Mouse (Mus musculus): ENCODE results near the gene Adarb1.
A peak's percentile ranks its signal among the peaks of the same experiment; 100 is the strongest.

Adarb1 gene

DNA sequence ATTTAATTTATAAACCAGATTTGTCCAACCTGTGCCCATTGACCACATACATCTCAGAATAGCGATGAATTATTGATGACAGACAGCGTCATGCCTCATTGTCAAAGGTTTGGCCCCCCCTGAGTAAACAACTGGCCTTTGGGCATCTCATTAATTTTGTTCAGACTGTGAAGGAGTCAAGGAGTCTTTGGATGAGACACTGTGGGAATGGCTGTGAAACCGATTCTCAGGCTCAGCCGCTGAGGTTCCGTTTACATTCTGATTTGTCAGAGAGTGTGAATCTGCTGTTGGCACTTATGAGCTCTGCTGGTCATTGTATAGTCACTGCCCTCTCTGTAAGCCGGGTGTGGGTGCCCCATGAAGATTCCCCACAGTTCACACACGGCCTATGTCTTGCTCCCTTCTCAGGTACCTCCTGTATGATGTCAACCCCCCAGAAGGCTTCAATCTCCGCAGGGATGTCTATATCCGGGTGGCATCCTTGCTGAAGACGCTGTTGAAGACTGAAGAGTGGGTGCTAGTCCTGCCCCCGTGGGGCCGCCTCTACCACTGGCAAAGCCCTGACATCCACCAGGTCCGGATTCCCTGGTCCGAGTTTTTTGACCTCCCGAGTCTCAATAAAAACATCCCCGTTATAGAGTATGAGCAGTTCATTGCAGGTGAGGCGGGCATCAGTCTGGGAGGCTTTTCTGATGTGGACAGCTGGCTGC lies 157.7 kb downstream of the Adarb1 start:
- DNase-seq (ENCODE audit: low spot score), result no peak

DNA sequence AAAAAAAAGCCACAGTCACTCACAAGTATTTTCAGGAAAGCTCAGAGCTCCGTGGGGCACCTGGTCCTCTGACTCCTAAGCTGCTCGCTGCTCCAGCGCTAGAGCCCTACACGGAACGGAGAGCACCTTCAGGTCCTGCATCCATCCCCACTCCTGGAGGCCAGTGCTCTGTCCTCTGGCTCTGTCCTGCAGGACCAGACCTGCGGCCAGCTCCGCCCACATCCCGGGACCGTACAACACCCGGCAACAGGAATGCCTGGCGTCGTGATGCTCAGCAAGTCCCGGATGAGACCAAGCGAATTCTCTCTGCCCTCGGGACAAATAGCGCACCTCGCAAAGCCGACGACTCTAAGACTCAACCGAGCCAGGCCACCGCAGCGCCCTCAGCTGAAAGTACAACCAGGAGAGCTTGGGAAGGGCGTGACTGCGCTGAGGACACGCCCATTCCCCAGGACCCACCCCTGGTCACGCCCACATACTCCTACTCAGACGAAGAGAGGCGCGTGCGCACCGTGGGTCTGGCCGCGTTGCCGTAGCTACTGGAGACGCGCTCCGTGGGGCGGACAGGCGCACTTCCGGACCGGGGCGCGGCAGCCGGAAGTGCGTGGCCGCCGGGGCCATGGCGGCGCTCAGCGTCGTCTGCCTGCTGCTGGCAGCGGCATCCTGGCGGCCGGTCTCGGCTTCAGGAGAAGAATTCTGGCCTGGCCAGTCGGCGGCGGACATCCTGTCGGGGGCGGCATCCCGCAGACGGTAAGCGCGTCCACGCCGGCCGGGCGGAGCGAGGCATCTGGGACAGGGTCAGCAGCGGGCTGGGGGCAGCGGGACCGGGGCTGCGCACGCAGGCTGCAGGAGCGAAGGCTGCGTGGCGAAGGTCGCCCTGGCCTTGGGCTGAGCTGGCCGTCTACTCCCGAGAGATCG lies 159.1 kb downstream of the Adarb1 start, which contains the start of gene Pofut2:
TSS of gene Pofut2 (plus strand) at position 515 of the 918 bp plus-strand sequence.
- DNase-seq (ENCODE audit: low spot score), result peak; percentile 96

DNA sequence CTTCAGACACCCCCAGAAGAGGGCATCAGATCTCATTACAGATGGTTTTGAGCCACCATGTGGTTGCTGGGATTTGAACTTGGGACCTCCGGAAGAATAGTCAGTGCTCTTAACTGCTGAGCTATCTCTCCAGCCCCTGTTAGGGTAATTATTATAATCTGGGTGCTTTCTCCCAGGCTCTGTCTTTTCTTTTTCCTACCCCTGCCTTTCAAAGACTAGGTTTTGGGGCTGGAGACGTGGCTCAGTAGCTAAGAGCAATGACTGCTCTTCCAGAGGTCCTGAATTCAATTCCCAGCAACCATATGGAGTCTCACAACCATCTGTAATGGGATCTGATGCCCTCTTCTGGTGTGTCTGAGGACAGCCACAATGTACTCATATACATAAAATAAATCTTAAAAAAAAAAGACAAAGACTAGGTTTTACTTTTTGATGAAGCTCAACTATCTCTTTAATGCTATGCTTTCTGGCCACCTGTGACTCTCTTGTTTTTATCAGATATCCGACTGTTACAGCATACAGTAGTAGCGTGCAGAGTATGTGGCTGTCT lies 160.0 kb downstream of the Adarb1 start:
- no peak for DNase-seq (ENCODE audit: low spot score)

DNA sequence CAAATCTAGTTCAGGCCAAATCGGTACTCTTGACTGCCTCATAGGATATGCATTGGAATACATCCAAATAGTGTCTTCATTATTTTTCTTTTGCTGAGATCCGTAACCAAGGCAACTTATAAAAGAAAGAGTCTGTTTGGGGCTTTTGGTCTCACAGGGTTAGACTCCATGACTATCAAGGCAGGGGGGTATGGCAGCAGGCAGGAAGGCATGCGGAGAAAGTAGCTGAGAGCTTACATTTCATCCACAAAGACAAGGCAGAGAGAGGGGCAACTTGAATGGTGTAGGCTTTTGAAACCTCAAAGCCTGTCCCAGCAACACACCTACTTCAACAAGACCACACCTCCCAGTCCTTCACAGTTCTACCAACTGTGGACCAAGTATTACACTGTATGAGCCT lies 162.4 kb downstream of the Adarb1 start:
- no peak for DNase-seq (ENCODE audit: low spot score)

GRCm38 (mm10) chr10:77255231-77255630 lies 162.8 kb downstream of the Adarb1 start:
- DNase-seq (ENCODE audit: low spot score), result no peak

DNA sequence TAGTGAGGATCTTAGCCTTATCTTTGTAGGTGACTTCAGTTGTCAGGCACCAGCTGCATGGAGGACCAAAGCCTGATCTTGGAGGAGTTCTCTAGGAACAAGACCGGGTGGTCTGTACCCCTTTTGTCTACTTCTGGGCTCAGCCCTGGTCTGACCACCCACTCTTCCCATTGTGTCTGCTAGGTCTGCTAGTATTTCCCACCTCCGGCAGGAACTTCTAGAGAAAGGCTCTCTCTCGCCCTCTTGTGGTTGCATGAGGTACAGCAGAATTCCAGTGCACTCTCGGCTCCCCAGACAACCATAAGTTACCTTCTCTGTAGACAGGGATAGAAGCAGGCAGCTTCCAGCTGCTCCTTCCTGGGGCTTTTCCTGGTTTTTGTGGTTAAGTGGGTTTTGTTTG lies 165.3 kb downstream of the Adarb1 start:
- peak; percentile 83 for DNase-seq (ENCODE audit: low spot score)

- no peak for DNase-seq (ENCODE audit: low spot score)
Observed at GRCm38 (mm10) chr10:77251784-77252539, 166.1 kb downstream of the Adarb1 start.

- no peak for DNase-seq (ENCODE audit: low spot score)
Observed at GRCm38 (mm10) chr10:77251223-77251783, 166.8 kb downstream of the Adarb1 start.

DNA sequence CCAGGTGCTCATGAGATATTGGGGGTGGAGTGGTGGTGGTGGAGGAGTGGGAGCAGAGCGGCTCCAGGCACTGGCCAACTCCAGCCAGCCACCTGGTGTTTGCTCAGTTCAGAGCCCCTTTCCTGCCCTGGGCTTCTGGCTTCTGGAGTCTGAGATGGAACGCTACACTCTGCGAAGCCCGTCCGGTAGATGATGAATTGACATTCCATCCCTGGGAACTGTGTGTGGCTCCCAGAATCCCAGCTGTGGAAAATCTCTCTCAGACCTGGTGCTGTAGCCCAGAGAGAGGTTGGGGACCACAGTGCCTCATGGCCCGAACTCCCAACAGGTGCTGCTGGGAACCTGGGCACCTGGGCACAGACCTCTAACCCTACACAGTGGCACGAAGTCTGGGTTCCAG lies 170.4 kb downstream of the Adarb1 start:
- no peak for DNase-seq (ENCODE audit: low spot score)

DNA sequence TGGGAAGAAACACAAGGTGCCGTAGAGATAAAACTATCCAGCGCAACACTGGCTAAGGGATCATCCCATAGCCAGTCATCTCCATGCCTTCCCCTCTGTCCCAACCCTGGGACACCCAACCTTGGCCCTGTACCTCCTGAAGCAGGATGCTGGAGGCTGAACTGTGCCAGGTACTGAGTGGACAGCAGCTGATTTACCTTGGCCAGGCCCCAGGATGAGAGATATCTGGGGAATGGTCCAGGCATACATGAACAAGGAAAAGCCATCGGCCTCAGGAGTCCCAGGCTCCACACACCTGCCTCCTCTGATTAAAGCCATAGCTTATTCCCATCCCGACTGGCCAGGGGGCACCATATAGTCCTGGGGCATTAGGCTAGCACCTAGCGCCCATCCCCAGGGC lies 171.0 kb downstream of the Adarb1 start:
- no peak for DNase-seq (ENCODE audit: low spot score)

DNA sequence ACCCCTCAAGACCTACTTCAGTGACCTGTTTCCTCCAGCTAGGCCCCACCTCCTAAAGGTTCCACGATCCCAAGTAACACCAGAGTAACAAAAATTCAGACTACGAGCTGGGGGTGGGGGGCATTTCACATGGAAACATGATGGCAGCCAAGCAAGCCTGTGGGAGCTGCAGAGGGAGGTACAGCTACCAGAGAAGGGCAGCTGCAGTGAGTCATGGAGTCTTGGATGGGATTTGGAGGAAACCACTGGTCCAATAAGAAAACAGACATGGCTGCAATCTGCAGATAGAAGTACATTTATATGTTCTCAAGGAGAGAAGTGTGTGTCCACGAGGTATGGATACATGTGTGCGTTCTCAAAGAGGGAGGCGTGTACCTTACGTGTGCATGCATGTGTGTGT lies 173.3 kb downstream of the Adarb1 start:
- DNase-seq (ENCODE audit: low spot score), result no peak

DNA sequence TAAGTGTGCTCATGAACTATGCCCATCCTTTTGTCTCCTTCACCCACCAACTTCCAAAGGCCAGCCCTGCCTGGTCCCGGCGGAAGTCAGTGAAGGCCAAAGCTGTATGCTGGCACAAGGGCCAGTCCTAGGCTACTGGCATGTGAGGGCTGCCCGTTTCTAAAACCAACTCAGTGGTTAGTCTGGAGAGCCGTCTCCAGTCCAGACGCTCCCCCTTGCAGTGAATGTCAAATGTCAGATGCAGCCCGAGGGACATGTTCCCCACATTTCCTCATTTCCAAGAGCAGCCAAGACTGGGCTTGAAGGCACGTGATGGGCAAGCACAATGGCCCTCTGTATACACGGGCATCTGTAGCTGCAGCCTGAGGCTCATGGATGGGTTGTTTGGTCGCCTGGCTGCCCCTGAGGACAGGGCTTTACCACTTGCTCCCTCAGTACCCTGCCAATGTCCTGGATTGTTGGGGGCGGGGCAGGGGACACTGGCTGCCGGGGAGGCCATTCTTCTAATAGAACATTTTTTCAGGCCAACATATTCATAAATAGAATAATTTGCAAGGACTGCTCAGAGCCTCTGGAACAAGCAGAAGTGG lies 174.4 kb downstream of the Adarb1 start:
- no peak for DNase-seq (ENCODE audit: low spot score)

- no peak for DNase-seq (ENCODE audit: low spot score)
Observed at GRCm38 (mm10) chr10:77242871-77243270, 175.2 kb downstream of the Adarb1 start.

DNA sequence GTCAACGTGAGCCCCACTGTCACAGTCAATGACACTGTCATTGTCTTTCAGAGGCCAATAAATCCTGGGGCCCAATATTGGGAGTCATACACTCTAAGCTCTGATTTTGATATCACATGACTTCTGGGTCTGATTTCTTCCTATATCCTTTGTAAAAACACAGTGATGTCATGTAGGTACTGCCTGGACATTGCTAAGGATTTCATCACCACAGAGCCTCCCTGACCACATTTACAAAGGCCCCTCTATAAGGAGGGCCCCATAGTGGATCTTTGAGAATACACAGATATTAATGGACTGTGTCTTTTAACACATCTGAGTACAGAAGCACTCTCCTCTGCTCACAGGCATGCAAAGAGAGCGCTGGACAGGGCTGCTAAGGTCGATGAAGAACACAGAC lies 175.7 kb downstream of the Adarb1 start:
- no peak for DNase-seq (ENCODE audit: low spot score)

- DNase-seq (ENCODE audit: low spot score), result no peak
Observed at GRCm38 (mm10) chr10:77240764-77241163, 177.3 kb downstream of the Adarb1 start.

All from layer of hippocampus, adult 11-12 months (tissue).